Mouse (Mus musculus) heart, embryonic 16.5 days (tissue): Measurements from ENCODE around the gene Il12rb2. TPM values are rescaled to one million over a fixed set of nuclear protein-coding genes. Genes with fewer than 3 reads are reported as not detected.

ENCODE experiments used
- ATAC-seq: fragments of 200-750 bp; cut with Nextera tagmentation; replicated peaks from 2 replicates; pipeline ENCODE4 v1.8.0; 2017; ENCODE audit warnings: moderate number of reproducible peaks; ENCODE audit not compliant: insufficient read depth, low FRiP score; ENCODE audit errors: extremely low read depth
- H3K27ac ChIP-seq: fragments of 300-500 bp; sonication (generic); 2 replicates; pipeline ENCODE4 v1.5.1; 2014; ENCODE audit warnings: mild to moderate bottlenecking, low read length, control low read depth, moderate library complexity
- H3K27me3 ChIP-seq: fragments of 300-500 bp; sonication (generic); 2 replicates; pipeline ENCODE4 v1.6.1; 2014; ENCODE audit warnings: low read length, mixed read lengths; ENCODE audit not compliant: control insufficient read depth, insufficient read depth
- H3K36me3 ChIP-seq: fragments of 300-500 bp; sonication (generic); 2 replicates; pipeline ENCODE4 v1.6.1; 2014; ENCODE audit not compliant: control insufficient read depth, insufficient read depth
- H3K4me1 ChIP-seq: fragments of 300-500 bp; sonication (generic); 2 replicates; pipeline ENCODE4 v1.6.1; 2014; ENCODE audit warnings: low read length, mixed read lengths; ENCODE audit not compliant: control insufficient read depth, insufficient read depth
- H3K4me2 ChIP-seq: fragments of 300-500 bp; sonication (generic); 2 replicates; pipeline ENCODE4 v1.6.1; 2014; ENCODE audit warnings: low read depth, mild to moderate bottlenecking, control low read depth, low read length
- H3K4me3 ChIP-seq: fragments of 300-500 bp; sonication (generic); 2 replicates; pipeline ENCODE4 v1.5.1; 2014; ENCODE audit warnings: mild to moderate bottlenecking, control low read depth, low read length
- H3K9ac ChIP-seq: fragments of 300-500 bp; sonication (generic); 2 replicates; pipeline ENCODE4 v1.6.1; 2014; ENCODE audit warnings: low read length, control low read depth
- H3K9me3 ChIP-seq: fragments of 300-500 bp; sonication (generic); replicated peaks from 2 replicates; pipeline ENCODE4 v1.6.1; 2016; ENCODE audit warnings: low read length; ENCODE audit not compliant: control insufficient read depth
- WGBS: fragments of 180-500 bp; shearing (Covaris S2); extraction: QIAGEN DNeasy Blood & Tissue Kit; methylation state at CpG from one replicate; pipeline ENCODE4 v1.1.7; 2014; 5-methylcytosine and 5-hydroxymethylcytosine counted together
- polyA plus RNA-seq: library from polyadenylated mRNA; unstranded; fragments of >200 nt; fragmentation: Nextera tagmentation; extraction: Ambion mirVana; gene quantifications from 2 replicates; pipeline ENCODE4 v1.2.1, GENCODE M21; 2015

Il12rb2 gene
- polyA plus RNA-seq, 1 experiment from 2014 or later, result 1.9 TPM

DNA sequence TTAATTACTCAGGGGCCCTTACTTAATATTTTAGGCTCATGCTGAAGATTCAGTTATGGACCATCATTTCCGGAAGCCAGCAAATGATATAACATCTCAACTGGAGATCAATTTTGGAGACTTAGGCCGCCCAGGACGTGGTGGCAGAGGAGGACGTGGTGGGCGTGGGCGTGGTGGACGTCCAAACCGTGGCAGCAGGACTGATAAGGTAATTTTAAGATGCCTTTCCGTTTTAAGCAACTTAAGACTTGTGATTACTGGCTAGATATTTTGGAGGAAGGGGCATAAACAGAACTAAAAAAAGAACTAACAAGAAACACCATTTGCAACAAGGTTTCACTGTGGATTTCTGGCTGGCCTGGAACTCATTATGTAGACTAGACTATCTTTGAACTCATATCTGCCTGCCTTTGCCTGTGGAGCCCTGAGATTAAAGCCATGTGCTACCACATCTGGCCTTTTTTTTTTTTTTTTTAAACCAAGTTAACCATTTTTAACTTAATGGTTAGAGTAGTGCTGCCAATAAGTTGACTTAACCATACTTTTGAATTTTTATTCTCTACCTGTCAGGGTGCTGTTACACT lies 94.3 kb downstream of the Il12rb2 start:
- no peak overlapping the region for H3K4me3 ChIP-seq
- H3K9me3 ChIP-seq, result no peaks in the 10 kb centered on the region
- peaks cover 27% of the 10 kb centered on the region for H3K36me3 ChIP-seq
- peaks cover 3% of the 10 kb centered on the region for H3K4me1 ChIP-seq
- H3K27ac ChIP-seq, result no peak overlapping the region
- H3K9ac ChIP-seq, result no peak overlapping the region
- no peaks in the 10 kb centered on the region for H3K27me3 ChIP-seq
- 53% methylated on average over 9 of the region's 9 CpGs for WGBS
- no peak overlapping the region for H3K4me2 ChIP-seq
- ATAC-seq, result no peak

DNA sequence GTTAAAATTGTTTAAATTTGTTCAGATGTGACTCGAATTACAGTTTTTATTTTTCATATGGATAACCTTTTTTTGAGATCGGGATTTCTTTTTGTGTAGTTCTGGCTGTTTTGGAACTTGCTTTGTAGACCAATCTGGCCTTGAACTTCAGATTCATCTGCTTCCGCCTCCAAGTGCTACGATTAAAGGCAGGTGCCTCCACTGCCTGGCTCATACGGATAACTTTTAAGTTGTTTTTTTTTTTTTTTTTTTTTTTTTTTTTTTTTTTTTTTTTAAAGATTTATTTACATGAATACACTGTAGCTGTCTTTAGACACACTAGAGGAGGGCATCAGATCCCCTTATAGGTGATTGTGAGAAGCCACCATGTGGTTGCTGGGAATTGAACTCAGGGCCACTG lies 98.0 kb downstream of the Il12rb2 start:
- peaks cover 4% of the 10 kb centered on the region for H3K4me1 ChIP-seq
- no peak overlapping the region for H3K4me2 ChIP-seq
- H3K36me3 ChIP-seq, result peaks cover 32% of the 10 kb centered on the region
- no peaks in the 10 kb centered on the region for H3K9me3 ChIP-seq
- no peak overlapping the region for H3K9ac ChIP-seq
- ATAC-seq, result no peak
- H3K27me3 ChIP-seq, result no peaks in the 10 kb centered on the region
- H3K27ac ChIP-seq, result no peak overlapping the region
- no peak overlapping the region for H3K4me3 ChIP-seq
- 87% methylated on average over 5 of the region's 5 CpGs for WGBS

DNA sequence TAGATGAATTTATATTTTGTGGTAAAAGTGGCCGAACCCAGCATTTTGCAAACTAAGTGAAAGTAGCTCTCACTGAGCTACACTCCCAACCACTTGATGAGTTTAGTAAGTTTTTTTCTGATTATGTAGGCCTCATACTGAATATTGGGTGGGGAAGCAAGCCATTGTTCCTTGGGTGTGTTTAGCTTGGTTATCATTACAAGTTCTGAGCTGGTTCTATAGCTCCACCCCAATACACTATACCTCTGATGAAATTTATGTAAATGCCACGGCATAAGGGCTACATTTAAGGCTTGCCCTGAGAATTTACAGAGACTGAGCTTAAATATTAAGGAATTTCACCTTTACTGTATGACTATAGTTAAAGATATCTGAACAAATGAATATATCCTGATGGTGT lies 106.5 kb downstream of the Il12rb2 start:
- 20% methylated on average over 2 of the region's 2 CpGs for WGBS
- H3K27me3 ChIP-seq, result no peaks in the 10 kb centered on the region
- H3K4me2 ChIP-seq, result peak overlapping the region; percentile 78
- H3K36me3 ChIP-seq, result peaks cover 13% of the 10 kb centered on the region
- peak overlapping the region; percentile 52 for H3K4me3 ChIP-seq
- H3K9me3 ChIP-seq, result no peaks in the 10 kb centered on the region
- ATAC-seq, result no peak
- H3K4me1 ChIP-seq, result peaks cover 8% of the 10 kb centered on the region
- H3K9ac ChIP-seq, result peak overlapping the region; percentile 63
- H3K27ac ChIP-seq, result no peak overlapping the region

DNA sequence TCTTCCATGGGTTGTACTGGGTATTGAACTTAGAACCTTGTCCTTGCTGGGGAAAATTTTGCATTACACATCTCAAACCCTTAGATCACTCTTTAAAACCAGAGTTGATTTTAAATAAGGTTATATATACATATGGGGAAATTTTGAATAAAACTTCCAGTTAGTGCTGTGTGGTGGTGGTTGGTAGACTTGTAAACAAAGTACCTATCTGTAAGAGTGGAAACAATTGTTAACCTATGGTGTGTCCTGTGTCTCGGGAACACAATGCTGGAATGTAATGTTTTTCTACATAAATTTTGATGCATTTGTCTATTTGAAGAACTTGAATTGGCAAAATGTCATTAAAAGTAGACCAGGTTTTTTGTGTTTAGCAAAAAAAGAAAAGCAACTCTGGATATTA lies 107.0 kb downstream of the Il12rb2 start:
- peaks cover 8% of the 10 kb centered on the region for H3K4me1 ChIP-seq
- peak overlapping the region; percentile 52 for H3K4me3 ChIP-seq
- no peak overlapping the region for H3K27ac ChIP-seq
- H3K4me2 ChIP-seq, result peak overlapping the region; percentile 78
- no peaks in the 10 kb centered on the region for H3K9me3 ChIP-seq
- no peaks in the 10 kb centered on the region for H3K27me3 ChIP-seq
- whole genome bisulfite sequencing, result 3% methylated on average over 1 of the region's 1 CpGs
- peak overlapping the region; percentile 65 for H3K9ac ChIP-seq
- ATAC-seq, result no peak
- peaks cover 13% of the 10 kb centered on the region for H3K36me3 ChIP-seq

DNA sequence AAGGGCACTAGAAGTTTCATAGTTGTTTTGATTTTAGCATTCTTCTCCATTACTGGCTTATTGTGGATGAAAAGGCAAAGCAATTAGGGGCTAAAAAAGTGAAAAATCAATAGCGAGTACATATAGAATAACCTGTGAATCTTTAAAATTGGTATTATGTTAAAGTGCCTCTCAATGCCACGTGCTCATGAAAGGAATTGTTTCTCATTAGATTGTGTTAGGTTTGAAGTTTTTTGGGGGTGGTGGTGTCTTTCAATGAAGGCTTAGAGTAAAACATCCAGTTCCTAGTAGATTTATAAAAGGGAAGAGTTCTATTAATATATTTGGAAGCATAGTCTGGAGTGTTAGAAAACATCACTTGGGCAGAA lies 107.8 kb downstream of the Il12rb2 start:
- peaks cover 10% of the 10 kb centered on the region for H3K36me3 ChIP-seq
- ATAC-seq, result no peak
- H3K27ac ChIP-seq, result peak overlapping the region; percentile 97; the same call in 1 of the 2 replicates
- peak overlapping the region; percentile 75 for H3K4me2 ChIP-seq
- no peaks in the 10 kb centered on the region for H3K9me3 ChIP-seq
- no peaks in the 10 kb centered on the region for H3K27me3 ChIP-seq
- WGBS, result 2% methylated on average over 2 of the region's 2 CpGs
- H3K4me3 ChIP-seq, result peak overlapping the region; percentile 89
- H3K4me1 ChIP-seq, result peaks cover 7% of the 10 kb centered on the region
- peak overlapping the region; percentile 100 for H3K9ac ChIP-seq

DNA sequence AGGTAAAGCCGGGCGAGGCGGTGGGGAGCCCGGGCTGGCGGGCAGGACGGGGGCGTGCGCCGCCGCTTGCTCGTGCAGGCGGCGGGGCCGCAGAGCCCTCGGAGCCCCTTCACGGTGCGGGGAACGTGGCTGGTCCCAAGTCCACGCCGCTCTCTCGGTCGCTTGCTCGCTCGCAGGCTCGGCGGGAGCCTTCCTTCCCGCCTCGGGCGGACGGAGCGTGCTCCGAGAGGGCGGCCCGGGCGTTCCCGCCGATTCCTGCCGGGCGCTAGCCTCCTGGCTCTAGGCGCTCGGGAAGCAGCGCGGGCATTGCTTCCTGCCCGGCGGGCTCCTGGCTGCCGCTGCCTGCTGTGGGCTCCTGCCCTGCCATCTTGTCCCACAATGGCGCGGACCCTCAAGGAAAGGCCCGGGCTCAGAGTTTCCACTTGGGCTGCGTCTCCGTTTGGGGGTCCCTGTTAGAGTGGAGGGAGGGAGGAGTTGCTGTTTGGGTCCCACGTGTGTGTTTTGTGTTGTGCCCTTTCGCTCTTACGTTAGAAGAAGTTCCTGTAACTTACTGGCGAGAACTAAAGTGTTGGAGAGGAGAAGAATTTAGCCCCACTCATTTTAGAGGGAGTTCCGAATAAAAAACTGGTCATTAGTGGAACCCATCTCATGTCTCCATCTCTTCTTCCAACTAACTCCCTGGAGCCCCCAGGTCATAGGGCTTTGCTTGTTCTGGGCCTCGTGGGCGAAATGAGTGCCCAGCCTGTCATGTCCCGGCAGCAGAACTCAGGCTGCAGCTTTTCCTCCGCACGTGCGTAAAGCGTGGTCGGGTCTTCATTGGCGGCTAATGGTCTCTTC lies 108.4 kb downstream of the Il12rb2 start:
- no peaks in the 10 kb centered on the region for H3K27me3 ChIP-seq
- peak overlapping the region; percentile 89 for H3K4me3 ChIP-seq
- no peaks in the 10 kb centered on the region for H3K9me3 ChIP-seq
- peaks cover 7% of the 10 kb centered on the region for H3K4me1 ChIP-seq
- H3K27ac ChIP-seq, result peak overlapping the region; percentile 97
- H3K36me3 ChIP-seq, result peaks cover 5% of the 10 kb centered on the region
- peak overlapping the region; percentile 100 for H3K9ac ChIP-seq
- peak overlapping the region; percentile 75 for H3K4me2 ChIP-seq
- peak; percentile 16 for ATAC-seq
- WGBS, result under 1% methylated on average over 61 of the region's 65 CpGs

DNA sequence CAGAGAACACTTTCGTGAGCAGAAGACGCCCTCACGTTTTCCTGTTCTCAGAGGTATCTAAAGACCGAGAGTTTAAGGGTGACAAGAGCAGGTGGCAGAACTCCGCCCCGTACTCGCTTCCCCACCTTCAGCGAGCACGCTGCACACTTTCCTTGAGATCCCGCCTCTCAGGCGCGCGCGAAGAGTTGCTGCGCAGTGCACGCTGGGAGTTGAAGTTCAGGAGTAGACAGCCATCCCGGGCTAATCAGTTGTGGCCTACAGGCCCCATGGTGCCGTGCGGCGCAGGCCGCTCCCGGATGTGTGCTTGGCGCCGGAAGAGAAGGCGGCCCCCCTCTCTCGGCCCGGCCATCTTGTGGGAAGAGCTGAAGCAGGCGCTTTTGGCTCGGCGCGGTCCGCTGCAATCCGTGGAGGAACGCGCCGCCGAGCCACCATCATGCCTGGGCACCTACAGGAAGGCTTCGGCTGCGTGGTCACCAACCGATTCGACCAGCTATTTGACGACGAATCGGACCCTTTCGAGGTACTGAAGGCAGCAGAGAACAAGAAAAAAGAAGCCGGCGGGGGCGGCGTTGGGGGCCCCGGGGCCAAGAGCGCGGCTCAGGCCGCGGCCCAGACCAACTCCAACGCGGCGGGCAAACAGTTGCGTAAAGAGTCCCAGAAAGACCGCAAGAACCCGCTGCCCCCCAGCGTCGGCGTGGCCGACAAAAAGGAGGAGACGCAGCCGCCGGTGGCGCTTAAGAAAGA lies 109.2 kb downstream of the Il12rb2 start:
- Histone ChIP-seq H3K4me3 (peak overlapping the region; percentile 89), H3K27me3 (no peaks in the 10 kb centered on the region), H3K36me3 (peaks cover 5% of the 10 kb centered on the region), H3K27ac (peak overlapping the region; percentile 97), H3K9me3 (no peaks in the 10 kb centered on the region), H3K4me1 (peaks cover 7% of the 10 kb centered on the region), H3K4me2 (peak overlapping the region; percentile 67), H3K9ac (peak overlapping the region; percentile 100)
- under 1% methylated on average over 68 of the region's 68 CpGs for WGBS
- peak; percentile 99 for ATAC-seq

DNA sequence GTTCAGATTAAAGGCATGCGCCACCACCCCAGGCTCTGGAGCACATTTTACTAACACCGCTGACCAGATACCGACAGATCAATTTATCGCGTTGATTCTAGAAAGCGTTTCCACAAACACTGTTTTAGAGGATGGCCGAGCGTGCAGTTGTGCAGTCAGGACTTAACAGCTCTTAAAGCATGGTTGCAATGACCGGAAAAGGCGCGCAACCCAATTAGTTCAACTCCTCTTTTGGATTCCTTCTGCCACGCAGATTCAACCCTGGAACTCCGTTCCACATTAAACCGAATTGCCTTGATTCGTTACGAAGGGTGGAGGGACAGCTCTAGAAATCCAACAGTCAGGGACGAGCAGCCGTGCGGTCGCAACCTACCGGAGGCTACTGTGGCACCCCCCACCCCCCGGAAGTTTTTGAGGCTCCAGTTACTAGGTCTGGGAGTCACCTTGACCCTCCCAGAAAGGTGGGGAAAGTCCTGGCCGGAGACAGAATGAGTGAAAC lies 109.8 kb downstream of the Il12rb2 start:
- H3K4me2 ChIP-seq, result peak overlapping the region; percentile 67
- peak; percentile 66 for ATAC-seq
- WGBS, result under 1% methylated on average over 23 of the region's 23 CpGs
- H3K4me1 ChIP-seq, result peaks cover 7% of the 10 kb centered on the region
- no peaks in the 10 kb centered on the region for H3K36me3 ChIP-seq
- peak overlapping the region; percentile 89 for H3K4me3 ChIP-seq
- peak overlapping the region; percentile 79 for H3K9ac ChIP-seq
- peak overlapping the region; percentile 97 for H3K27ac ChIP-seq
- H3K27me3 ChIP-seq, result no peaks in the 10 kb centered on the region
- no peaks in the 10 kb centered on the region for H3K9me3 ChIP-seq
